Mouse (Mus musculus): ENCODE measurements around the gene Arhgap8.
A peak's percentile ranks its signal among the peaks of the same experiment; 100 is the strongest.
"Not testable (repeated sequence)": the region's sequence is repeated elsewhere in the genome, so short reads cannot be mapped to it uniquely, and the experiment has no call there.

Arhgap8 gene

GRCm38 (mm10) chr15:84731676-84732424, 12.0 kb downstream of the Arhgap8 start:
- DNase-seq (ENCODE audit: extremely low read depth, insufficient read length, low spot score): no peak

- DNase-seq (ENCODE audit: extremely low read depth, insufficient read length, low spot score): no peak
These were observed 12.5 kb downstream of the Arhgap8 start for GRCm38 (mm10) chr15:84732425-84732749.

GRCm38 (mm10) chr15:84736346-84736993, 16.6 kb downstream of the Arhgap8 start:
- DNase-seq (ENCODE audit: extremely low read depth, insufficient read length, low spot score): no peak

GRCm38 (mm10) chr15:84736994-84737346, 17.1 kb downstream of the Arhgap8 start:
- DNase-seq (ENCODE audit: extremely low read depth, insufficient read length, low spot score): no peak

GRCm38 (mm10) chr15:84738246-84738645, 18.4 kb downstream of the Arhgap8 start:
- DNase-seq (ENCODE audit: extremely low read depth, insufficient read length, low spot score): no peak

GRCm38 (mm10) chr15:84741573-84741972, 21.7 kb downstream of the Arhgap8 start:
- DNase-seq (ENCODE audit: extremely low read depth, insufficient read length, low spot score): no peak

GRCm38 (mm10) chr15:84743347-84743746, 23.5 kb downstream of the Arhgap8 start:
- no peak for DNase-seq (ENCODE audit: extremely low read depth, insufficient read length, low spot score)

- DNase-seq (ENCODE audit: extremely low read depth, insufficient read length, low spot score): no peak
These were observed 24.5 kb downstream of the Arhgap8 start for GRCm38 (mm10) chr15:84744308-84744707.

GRCm38 (mm10) chr15:84745831-84746230, 26.0 kb downstream of the Arhgap8 start:
- DNase-seq (ENCODE audit: extremely low read depth, insufficient read length, low spot score): no peak

GRCm38 (mm10) chr15:84754987-84755386, 35.1 kb downstream of the Arhgap8 start:
- no peak for DNase-seq (ENCODE audit: extremely low read depth, insufficient read length, low spot score)

GRCm38 (mm10) chr15:84756426-84756825, 36.6 kb downstream of the Arhgap8 start:
- no peak for DNase-seq (ENCODE audit: extremely low read depth, insufficient read length, low spot score)

GRCm38 (mm10) chr15:84758493-84758892, 38.6 kb downstream of the Arhgap8 start:
- DNase-seq (ENCODE audit: extremely low read depth, insufficient read length, low spot score): no peak

GRCm38 (mm10) chr15:84762712-84763422, 43.0 kb downstream of the Arhgap8 start:
- DNase-seq (ENCODE audit: extremely low read depth, insufficient read length, low spot score): no peak

GRCm38 (mm10) chr15:84763423-84763812, 43.6 kb downstream of the Arhgap8 start:
- DNase-seq (ENCODE audit: extremely low read depth, insufficient read length, low spot score): no peak

GRCm38 (mm10) chr15:84766621-84767020, 46.8 kb downstream of the Arhgap8 start:
- no peak for DNase-seq (ENCODE audit: extremely low read depth, insufficient read length, low spot score)

GRCm38 (mm10) chr15:84768531-84768930, 48.7 kb downstream of the Arhgap8 start:
- not testable (repeated sequence) for DNase-seq (ENCODE audit: extremely low read depth, insufficient read length, low spot score)

GRCm38 (mm10) chr15:84769641-84770341, 49.9 kb downstream of the Arhgap8 start:
- DNase-seq (ENCODE audit: extremely low read depth, insufficient read length, low spot score): peak; percentile 50

GRCm38 (mm10) chr15:84772191-84773111, 52.6 kb downstream of the Arhgap8 start:
- DNase-seq (ENCODE audit: extremely low read depth, insufficient read length, low spot score): peak; percentile 47

GRCm38 (mm10) chr15:84775421-84776174, 55.7 kb downstream of the Arhgap8 start:
- DNase-seq (ENCODE audit: extremely low read depth, insufficient read length, low spot score): no peak
